Mouse (Mus musculus): ENCODE measurements at regions not wholly inside any gene's neighbourhood (a gene's known extent, or its start where the extent isn't known, plus 50 kb on each side); places are given as distances from the start of the nearest gene placed in this dataset.
"Not testable (repeated sequence)": the region's sequence is repeated elsewhere in the genome, so short reads cannot be mapped to it uniquely, and the experiment has no call there.

DNA sequence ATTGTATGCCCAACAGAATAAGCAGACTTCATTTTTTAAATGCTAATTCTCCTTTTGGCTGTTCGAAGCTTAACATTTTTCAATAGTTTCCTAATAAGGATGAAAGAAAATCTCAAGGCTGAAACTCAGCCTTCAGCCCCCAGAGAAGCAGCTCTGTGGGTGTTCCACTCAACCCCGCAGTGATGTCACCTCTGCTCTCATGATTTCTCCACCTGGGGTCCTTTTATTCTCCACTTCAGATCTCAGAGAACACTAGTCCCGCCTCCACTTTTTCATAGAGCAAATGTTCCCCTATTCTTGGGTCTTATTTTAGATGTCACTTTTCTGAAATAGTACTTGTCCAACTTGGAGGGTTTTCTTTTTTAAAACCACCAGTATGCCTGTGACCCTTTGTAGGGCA is 567.3 kb downstream of the Cntn3 start:
- no peak for DNase-seq (ENCODE audit: low spot score)

DNA sequence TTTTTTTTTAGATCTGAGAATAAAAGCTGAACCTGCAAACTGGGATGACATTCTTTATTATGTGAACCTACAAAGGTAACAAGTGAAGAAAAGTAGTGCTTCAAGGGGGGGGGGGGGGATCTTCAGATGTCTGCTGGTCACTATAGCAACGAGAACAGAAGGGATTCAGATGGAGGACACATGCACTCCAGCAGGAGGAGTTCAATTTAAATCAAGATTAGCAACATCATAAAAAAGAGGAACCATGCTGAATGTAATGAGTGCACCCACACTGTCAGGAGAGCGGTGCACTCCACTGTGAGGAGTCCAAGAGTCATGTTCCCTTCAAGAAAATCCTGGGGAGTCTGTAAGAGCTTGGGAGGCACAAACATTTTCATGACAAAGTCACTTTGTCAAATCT is 574.7 kb downstream of the Cntn3 start:
- DNase-seq (ENCODE audit: low spot score) = no peak

DNA sequence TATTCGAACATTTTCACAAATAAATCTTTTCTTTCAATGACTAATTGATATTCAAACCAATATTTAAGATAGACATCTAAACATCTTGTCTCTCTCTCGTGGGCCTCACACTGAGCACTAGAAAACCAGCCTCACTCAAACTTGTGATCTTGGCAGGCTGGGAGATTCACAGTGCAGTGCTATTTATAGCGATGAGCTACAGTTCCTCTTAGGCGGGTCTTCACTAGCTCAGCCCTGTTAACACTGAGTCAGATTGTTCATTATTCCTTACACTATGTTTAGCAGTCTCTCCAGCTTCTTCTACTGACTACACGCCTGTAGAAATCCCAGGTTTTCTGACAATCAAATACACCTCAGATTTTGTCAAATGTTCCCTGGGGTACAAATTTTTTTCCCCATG is 575.3 kb downstream of the Cntn3 start:
- no peak for DNase-seq (ENCODE audit: low spot score)

DNA sequence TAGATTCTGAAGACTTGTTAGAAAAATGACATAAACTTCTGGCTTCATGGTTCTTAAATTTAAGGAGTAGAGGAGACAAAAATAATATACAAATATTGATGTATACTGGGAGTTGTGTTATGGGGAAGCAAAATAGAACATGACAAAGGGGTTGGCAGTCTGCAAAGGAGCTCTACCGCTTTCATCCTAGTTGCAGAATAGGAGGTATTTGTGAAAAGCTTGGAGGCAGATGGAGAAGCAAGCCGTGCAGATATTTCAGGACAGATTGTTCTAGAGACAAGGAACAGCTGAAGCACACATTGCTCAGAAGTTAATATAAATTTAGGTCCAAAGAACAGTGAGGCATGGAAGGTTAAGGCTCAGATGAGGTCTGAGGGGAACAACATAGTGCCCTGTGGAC is 580.1 kb downstream of the Cntn3 start:
- DNase-seq (ENCODE audit: low spot score) = no peak

DNA sequence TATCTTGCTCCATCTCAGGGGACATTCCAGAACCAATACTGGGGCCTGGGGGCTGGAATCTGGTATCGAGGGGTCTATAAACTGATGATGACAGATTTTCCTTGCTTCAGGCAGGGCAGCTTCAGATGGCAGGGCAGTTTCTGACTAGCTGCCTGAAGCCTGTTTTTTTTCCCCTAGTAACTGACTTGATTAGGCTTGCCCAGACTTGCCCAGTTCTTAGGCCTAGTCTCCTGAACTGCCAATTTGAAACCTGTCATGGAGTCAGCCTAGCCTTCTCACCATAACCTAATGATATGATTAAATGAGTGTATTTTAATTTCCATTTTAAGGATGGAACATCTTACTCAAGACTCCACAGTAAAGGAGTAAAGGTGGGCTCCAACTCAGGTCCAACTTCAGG is 591.2 kb downstream of the Cntn3 start:
- no peak for DNase-seq (ENCODE audit: low spot score)

DNA sequence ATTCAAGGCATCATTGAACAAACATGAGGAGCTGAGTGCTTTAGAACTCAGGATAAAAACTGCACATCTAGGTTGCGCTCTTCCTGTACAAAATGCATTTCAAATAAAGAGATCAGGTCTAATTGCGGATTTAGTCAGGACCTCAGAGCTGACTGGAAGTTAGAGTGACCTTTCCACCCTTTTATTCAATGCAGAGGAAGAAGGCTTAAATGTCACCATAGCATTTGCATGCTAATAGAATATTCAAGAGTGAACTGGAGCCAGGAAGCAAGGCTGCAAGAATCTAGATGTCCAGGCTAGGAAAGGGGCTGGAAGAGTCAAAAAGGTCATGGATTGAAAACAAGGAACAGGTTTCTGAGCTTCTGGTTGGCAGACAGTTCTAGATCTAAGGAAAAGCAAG is 593.7 kb downstream of the Cntn3 start:
- DNase-seq (ENCODE audit: low spot score) = no peak

DNA sequence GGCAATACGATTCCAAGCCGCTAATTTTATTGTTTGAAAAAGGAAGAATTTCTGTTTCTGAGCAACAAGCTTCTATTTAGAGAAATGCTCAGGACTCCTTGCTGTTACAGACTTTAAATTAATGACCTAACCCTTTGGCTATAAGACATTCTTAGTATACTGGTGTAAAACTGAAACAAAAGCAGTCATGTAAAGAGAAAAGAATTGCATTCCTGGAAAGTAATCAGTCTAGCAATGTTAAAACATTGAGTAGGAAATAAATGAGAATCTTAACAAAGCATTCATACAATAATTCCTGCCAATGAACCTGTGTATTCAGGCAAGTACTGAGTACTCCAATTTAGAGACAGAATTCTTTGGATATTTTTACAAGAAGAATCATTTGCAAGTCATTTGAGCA is 587.2 kb upstream of the Pdzrn3 start:
- no peak for DNase-seq (ENCODE audit: low spot score)

DNA sequence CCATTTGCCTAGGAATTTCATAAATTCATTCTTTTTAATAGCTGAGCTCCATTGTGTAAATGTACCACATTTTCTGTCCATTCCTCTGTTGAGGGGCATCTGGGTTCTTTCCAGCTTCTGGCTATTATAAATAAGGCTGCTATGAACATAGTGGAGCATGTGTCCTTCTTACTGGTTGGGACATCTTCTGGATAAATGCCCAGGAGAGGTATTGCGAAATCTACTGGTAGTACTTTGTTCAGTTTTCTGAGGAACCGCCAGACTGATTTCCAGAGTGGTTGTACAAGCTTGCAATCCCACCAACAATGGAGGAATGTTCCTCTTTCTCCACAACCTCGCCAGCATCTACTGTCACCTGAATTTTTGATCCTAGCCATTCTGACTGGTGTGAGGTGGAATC is 583.8 kb upstream of the Pdzrn3 start:
- not testable (repeated sequence) for DNase-seq (ENCODE audit: low spot score)

DNA sequence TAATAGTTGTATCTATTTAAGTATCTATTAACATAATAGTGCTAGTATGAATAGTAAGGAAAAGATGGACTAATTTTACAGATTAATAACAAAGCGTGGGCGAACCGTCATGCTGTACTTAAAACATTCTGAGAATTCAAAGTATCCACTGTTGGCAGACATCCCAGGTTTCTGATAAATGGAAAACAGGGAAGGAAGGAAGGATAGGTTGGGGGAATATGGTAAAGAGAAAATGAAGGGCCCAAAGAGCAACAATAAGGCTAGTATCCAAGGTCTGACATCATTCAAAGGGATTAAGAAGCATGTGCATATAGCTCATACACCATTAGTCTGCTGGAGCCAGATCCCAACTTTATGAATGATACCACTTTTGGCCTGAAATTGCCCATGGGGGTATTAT is 572.0 kb upstream of the Pdzrn3 start:
- DNase-seq (ENCODE audit: low spot score) = no peak

DNA sequence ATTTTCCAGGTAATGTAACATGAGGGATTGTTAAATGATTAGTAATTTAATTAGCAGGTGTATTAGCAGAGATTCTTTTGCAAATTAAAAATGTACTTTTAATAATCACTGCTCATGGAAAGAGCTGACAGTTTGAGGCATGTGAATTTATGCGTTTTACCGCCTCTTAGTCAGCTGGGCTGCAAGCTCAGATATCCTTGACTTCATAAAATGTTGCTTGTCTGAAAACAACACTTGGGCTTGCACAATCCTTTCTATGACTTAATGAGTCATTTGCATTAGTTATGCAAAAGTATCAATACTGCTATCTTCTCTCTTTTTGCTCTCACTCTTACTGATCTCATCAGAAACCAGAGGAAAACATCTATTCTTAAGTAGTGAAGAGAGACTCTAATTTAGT is 571.3 kb upstream of the Pdzrn3 start:
- no peak for DNase-seq (ENCODE audit: low spot score)

DNA sequence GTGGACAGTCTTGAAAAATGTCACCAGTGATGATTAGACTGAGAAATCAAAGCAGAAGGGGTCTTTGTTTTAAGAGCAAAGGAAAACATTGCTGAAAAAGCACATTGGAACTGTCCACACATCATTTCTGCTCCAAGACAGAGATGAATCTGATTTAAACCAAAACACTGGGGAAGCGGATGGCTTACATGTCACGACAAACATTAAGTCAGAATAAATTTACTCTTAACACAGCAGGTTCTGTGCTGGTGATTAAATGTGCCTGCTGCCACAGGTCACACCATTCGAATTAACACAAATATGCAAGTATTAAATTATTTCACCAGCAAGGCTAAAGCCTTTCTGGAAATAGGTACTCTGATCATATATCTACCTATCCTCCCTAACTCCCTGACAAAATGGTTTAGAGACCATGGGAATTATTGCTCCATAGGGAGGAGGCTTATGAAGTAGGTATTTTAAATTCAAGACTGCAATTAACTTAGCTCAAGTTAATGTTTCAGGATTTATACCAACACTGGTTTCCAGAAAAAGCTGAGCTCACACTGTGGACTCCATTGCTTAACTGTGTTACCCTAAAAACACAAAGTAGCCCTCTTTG is 562.7 kb upstream of the Pdzrn3 start:
- DNase-seq (ENCODE audit: low spot score) = no peak

DNA sequence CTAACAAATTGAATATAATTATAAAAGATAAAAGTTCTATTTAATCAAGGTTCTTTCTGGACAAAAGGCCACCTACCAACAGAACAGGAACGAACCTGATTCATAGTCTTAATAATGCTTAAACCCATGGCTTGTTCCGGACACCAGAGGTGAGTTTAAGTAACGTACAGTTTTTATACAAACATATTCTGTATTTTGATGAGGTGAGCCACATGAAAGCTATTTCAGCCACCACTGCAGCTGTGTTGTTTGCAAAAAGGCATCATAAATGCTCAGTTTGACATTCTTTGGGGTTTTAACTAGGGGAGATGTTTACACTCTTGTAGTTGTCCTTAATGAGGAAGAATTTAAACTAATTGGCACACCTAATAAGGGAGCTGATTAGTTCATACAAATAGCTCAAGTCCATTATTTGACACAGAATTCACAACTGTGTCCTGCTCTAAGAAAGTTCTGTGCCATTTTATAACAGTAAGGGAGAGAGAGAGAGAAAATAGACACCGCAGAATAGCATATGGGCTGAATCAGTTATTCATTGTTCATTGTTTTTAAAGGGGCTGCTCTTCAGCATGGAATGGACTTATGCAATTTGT is 560.8 kb upstream of the Pdzrn3 start:
- no peak for DNase-seq (ENCODE audit: low spot score)

DNA sequence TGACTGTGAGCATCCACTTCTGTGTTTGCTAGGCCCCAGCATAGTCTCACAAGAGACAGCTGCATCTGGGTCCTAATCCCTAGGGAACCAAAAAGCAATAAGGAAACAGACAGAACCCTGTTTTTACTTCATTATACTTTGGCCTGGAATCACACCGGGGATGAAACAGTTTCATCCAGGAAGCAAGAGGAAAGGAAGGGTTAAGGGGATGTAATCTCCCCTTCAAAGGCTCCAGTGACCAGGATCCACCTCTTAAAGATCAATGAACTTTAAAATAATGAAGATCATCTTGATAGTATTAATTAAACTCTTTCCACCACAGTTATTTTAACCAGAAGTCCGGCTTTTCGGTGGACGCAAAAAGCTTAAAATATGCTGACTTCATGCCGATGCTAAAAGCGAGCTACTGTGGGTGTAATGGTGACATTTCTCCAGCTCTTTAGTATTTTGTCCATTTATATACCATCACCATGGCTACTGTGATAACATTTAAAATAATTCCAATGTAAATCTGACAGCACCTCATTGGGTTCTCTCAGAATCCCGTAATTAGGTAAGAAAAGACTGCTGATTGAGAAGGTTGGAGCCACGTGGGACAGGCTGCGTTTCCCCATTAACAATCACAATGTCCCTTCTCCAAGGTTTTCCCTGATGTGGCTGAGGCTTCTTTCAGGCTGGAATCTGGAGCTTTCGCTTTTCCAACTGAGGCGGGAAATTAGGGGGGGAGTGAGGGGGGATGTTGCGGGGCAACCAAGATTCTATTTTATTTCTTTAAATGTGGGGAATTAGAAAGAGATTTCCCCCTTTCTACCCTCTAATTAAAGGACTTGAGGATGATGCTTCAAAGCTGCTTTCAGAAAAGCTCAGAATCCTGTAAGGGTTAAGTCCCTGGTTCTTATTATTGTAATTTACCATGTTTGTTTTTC is 560.0 kb upstream of the Pdzrn3 start:
- DNase-seq (ENCODE audit: low spot score) = no peak

DNA sequence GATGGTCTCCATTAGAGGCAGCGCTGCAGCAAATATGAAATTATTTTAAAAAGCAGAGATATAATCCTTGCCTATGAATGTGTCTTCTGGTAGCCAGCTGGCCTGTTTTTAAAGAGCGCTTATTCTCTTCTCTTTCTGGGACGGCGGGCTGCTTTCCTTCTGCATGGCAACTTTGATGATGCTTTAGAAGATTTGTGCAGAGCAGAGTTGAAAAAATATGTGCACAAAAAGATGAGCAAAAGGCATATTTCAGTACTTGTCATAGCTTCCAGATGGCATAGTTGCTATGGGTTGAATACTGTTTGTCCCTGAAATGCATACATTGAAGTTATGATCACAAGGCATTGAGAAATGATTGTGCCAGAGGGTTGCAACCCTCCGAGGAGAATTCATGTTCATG is 554.1 kb upstream of the Pdzrn3 start:
- DNase-seq (ENCODE audit: low spot score) = no peak

DNA sequence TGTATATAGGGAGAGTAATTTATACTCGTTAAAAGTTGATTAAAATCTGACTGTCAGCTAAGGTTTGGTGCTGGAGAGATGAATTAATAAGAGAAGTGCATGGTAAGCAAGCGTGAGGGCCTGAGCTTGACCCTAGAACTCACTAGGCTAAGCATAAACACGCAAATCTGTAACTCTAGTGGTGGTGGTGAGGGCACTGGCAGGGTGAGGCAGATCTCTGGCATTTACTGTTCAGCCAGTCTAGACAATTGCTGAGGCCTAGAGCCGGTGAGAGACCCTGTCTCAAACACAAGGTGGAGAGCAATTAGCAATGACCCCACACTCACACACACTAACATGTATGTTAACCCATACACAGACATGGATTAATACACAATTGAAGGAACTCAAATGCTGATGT is 544.0 kb upstream of the Pdzrn3 start:
- no peak for DNase-seq (ENCODE audit: low spot score)

DNA sequence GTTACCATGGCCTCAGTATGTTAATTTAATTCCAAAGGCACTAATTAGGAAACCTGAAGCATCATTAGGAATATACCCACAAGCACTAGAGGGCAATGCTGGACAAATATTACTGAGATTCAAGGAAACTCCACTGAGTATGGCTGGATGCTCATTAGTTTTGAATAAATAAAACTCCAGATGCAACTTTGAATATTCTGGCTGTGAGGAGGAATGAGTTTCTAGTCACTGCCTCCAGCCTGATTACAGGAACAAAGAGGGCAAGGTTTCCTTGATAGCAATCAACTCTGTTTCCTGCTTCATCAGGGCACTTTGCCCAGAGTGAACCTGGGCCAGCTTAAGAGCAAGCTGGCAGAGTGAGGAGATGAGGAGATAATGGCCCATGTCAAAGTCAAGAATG is 543.5 kb upstream of the Pdzrn3 start:
- no peak for DNase-seq (ENCODE audit: low spot score)

DNA sequence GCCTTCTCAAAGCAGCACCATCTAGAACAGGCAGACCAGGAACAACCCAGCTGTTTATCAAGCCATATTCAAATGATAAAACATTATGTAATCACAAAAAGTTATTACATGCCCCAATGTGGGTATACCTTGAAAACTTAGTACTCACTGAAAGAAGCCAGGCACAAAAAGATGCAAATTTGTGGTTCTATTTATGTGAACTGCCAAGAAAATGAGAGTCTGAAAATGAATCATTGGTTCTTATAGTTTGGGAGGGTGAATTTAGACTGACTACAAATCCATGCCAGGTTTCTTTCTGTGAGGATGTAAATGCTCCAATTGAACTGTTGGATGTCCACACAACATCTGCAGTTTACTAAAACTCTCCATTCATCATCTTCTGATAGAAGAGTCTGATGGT is 541.2 kb upstream of the Pdzrn3 start:
- DNase-seq (ENCODE audit: low spot score) = no peak

DNA sequence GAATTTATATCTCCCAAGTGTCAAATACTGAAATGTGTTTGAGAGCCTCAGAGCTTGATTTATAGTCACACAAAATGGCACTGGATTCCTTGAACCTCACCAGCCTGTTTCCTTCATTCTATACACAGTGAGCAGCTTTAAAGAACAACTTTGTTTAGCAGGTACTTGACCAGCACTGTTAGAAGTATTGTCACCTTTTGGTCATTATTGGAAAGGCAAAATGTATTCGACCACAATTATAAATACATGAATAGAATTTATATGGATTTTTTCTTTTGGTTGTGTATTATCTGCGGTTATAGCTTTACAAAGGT is 527.3 kb upstream of the Pdzrn3 start:
- no peak for DNase-seq (ENCODE audit: low spot score)

DNA sequence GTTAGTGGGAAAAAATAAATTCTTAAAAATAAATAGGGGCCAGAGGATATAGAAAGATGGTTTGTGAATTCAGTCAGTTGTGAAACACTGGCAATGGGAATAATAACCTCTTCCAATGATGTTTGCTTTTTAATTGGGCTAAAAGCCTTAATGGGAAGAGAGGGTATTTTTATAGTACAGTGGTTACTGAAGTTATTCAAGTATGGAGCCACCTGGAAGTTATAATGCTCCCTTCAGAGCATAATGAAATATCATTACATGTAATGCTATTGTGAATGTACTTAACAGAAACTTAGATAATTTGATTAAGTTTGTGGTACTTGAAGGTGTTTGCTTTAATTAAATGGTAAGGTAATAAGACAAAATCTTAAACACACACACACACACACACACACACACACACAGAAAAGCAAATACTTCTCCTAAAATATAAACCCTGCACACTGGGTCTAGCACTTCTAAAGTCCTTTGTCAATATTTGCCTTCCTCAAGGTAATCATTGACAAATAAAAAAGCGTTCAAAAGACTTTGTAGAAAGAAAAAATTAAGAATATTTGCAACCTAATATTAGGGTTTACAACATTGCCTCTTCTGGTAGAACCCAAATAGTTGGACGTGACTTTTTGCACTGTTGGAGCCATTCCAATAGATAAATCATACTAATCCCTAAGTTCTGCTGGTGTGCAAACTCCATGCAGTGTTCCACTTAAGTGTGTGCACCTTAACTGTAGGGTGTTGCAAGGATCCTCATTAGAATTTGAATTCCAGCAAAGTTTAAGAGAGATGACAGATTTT is 526.7 kb upstream of the Pdzrn3 start:
- DNase-seq (ENCODE audit: low spot score) = no peak

DNA sequence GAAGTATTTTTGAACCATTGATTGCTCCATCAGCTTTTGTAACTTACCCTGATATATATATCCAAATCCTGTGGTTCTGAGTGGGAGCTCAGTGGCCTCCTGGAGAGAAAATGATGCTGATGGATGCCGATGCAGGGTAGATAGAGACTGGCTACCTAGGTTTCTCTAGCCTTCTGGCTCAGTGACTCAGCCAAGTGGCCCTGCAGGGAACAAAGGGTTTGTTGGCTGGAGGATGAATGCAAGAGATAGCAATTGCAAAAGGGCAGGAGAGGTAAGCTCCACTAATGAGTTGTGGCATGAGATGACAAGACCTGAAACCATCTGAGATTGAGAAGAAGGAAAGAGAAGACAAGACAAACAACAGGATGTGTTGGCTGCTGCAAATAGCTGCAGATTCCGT is 524.6 kb upstream of the Pdzrn3 start:
- no peak for DNase-seq (ENCODE audit: low spot score)

DNA sequence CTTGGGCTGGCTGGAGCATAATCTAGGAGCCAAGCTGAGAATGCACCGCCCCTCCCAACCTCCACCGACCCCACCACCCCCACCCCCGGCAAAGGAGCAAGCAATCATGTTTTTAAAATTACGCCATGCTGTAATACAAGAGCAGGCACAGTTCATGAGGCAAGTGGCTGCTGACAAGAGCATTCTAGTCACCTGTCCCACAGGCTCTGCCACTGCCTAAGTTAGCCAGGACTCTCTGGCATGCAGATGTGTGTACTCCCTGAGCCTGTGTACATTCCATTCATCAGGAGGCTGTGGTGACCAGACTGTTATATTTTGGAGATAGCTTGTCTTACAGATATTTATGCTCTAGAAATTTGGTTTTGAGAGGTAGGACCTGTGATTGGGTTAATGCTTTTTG is 520.8 kb upstream of the Pdzrn3 start:
- DNase-seq (ENCODE audit: low spot score) = no peak

DNA sequence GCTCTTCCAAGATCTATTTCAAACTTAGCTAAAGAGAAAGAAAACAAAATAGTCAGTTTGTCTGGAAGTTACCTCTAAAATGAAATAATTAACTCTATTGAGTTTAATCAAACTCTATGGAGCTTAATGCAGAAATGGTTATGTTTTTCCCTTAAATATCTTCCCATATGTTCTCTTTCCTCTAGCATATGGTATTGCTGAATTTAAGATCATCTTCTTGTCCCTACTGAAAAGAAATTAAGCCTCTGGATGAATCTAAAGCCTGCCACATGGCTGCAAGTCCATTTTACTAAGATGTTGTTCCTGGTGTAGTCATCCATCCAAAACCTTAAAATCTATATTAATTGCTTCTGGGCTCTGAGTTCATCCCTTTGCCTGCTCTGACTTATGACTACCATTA is 513.0 kb upstream of the Pdzrn3 start:
- DNase-seq (ENCODE audit: low spot score) = no peak
